Mouse (Mus musculus) heart, embryonic 14.5 days (tissue): Measurements from ENCODE around the gene Ptprb. TPM values are rescaled to one million over a fixed set of nuclear protein-coding genes. Genes with fewer than 3 reads are reported as not detected.

Experiments
- ATAC-seq: fragments of 200-750 bp; cut with Nextera tagmentation; 2 replicates; pipeline ENCODE4 v1.8.0; 2017; ENCODE audit warnings: low read depth, moderate TSS enrichment; ENCODE audit not compliant: insufficient number of reproducible peaks, insufficient read depth, low FRiP score
- H3K27ac ChIP-seq, 2 experiments: fragments of 200-500 bp in 1 of 2; fragments of 300-500 bp in 1 of 2; sonication (generic) in 1 of 2; replicated peaks in 1 of 2; 2 replicates each; pipeline ENCODE4 v1.5.1; 2012 to 2014; ENCODE audit warnings: low read depth in 2 of 2, low read length in 2 of 2, control low read depth in 1 of 2, mild to moderate bottlenecking in 1 of 2, mixed read lengths in 1 of 2; ENCODE audit not compliant: control insufficient read depth in 1 of 2, insufficient read depth in 1 of 2
- H3K27me3 ChIP-seq: fragments of 300-500 bp; sonication (generic); 2 replicates; pipeline ENCODE4 v1.6.1; 2014; ENCODE audit warnings: mild to moderate bottlenecking, low read length, control low read depth; ENCODE audit not compliant: control insufficient read depth, insufficient read depth
- H3K36me3 ChIP-seq: fragments of 300-500 bp; sonication (generic); 2 replicates; pipeline ENCODE4 v1.6.1; 2014; ENCODE audit warnings: mild to moderate bottlenecking, control low read depth, low read length, mixed read lengths; ENCODE audit not compliant: control insufficient read depth, insufficient read depth
- H3K4me1 ChIP-seq, 2 experiments: fragments of 200-500 bp in 1 of 2; fragments of 300-500 bp in 1 of 2; sonication (generic) in 1 of 2; 2 replicates each; pipeline ENCODE4 v1.6.1; 2012 to 2014; ENCODE audit warnings: low read length in 2 of 2, control low read depth in 1 of 2, mixed read lengths in 1 of 2; ENCODE audit not compliant: control insufficient read depth in 2 of 2, insufficient read depth in 2 of 2
- H3K4me2 ChIP-seq: fragments of 300-500 bp; sonication (generic); 2 replicates; pipeline ENCODE4 v1.6.1; 2014; ENCODE audit warnings: mild to moderate bottlenecking, low read length
- H3K4me3 ChIP-seq, 2 experiments: fragments of 200-500 bp in 1 of 2; fragments of 300-500 bp in 1 of 2; sonication (generic) in 1 of 2; 2 replicates each; pipeline ENCODE4 v1.5.1; 2012 to 2014; ENCODE audit warnings: low read length in 2 of 2, mild to moderate bottlenecking in 2 of 2, control low read depth in 1 of 2, low read depth in 1 of 2, moderate library complexity in 1 of 2; ENCODE audit not compliant: control insufficient read depth in 1 of 2, insufficient read depth in 1 of 2
- H3K9ac ChIP-seq: fragments of 300-500 bp; sonication (generic); 2 replicates; pipeline ENCODE4 v1.6.1; 2014; ENCODE audit warnings: mild to moderate bottlenecking, low read length
- H3K9me3 ChIP-seq: fragments of 300-500 bp; sonication (generic); 2 replicates; pipeline ENCODE4 v1.6.1; 2016; ENCODE audit warnings: low read length, control low read depth; ENCODE audit not compliant: control insufficient read depth
- WGBS: fragments of 180-500 bp; shearing (Covaris S2); extraction: QIAGEN DNeasy Blood & Tissue Kit; methylation state at CpG from one replicate; pipeline ENCODE4 v1.1.7; 2014; 5-methylcytosine and 5-hydroxymethylcytosine counted together
- polyA plus RNA-seq: library from polyadenylated mRNA; unstranded; fragments of >200 nt; fragmentation: Nextera tagmentation; extraction: Ambion mirVana; gene quantifications from 2 replicates; pipeline ENCODE4 v1.2.1, GENCODE M21; 2014

The Ptprb gene
- 8.3 and 9.7 TPM in 2 replicates for polyA plus RNA-seq

GRCm38 (mm10) chr10:116275280-116275679 lies at the start of gene Ptprb:
Gene Ptprb, plus strand, starts transcription at chr10:116275523.
- Histone ChIP-seq H3K36me3 (no peaks in the 10 kb centered on the region), H3K9me3 (no peaks in the 10 kb centered on the region), H3K4me2 (peak within 1 kb of the TSS; percentile 45), H3K27me3 (no peaks in the 10 kb centered on the region), H3K4me3 (peak within 1 kb of the TSS; percentile 31 to 38), H3K4me1 (peaks cover 0 to 8% of the 10 kb centered on the region in 2 experiments; a peak in 2 of 4 replicates), H3K27ac (peak within 1 kb of the TSS; percentile 64 to 74), H3K9ac (peak within 1 kb of the TSS; percentile 66)
- no peak for ATAC-seq
- WGBS, result 42% methylated on average over 7 of the region's 7 CpGs

- ATAC-seq, result no peak
- Histone ChIP-seq H3K4me2 (no peak overlapping the region), H3K4me1 (no peaks in the 10 kb centered on the region), H3K27ac (no peak overlapping the region), H3K9ac (no peak overlapping the region), H3K9me3 (no peaks in the 10 kb centered on the region), H3K4me3 (no peak overlapping the region), H3K27me3 (no peaks in the 10 kb centered on the region), H3K36me3 (no peaks in the 10 kb centered on the region)
- WGBS, result 68% methylated on average over 5 of the region's 5 CpGs
Observed at GRCm38 (mm10) chr10:116235299-116235698, 40.0 kb upstream of the Ptprb start.

- H3K27ac ChIP-seq, result no peak overlapping the region
- H3K4me1 ChIP-seq, result peaks cover 0 to 2% of the 10 kb centered on the region in 2 experiments; a peak in 1 of 4 replicates
- no peak overlapping the region for H3K4me3 ChIP-seq
- ATAC-seq, result no peak
- WGBS, result 76% methylated on average over 7 of the region's 7 CpGs
- no peak overlapping the region for H3K4me2 ChIP-seq
- no peaks in the 10 kb centered on the region for H3K36me3 ChIP-seq
- no peaks in the 10 kb centered on the region for H3K9me3 ChIP-seq
- no peaks in the 10 kb centered on the region for H3K27me3 ChIP-seq
- H3K9ac ChIP-seq, result no peak overlapping the region
Observed at GRCm38 (mm10) chr10:116242200-116242599, 33.1 kb upstream of the Ptprb start.

GRCm38 (mm10) chr10:116243373-116243772 lies 31.9 kb upstream of the Ptprb start:
- no peak for ATAC-seq
- H3K9me3 ChIP-seq, result no peaks in the 10 kb centered on the region
- no peak overlapping the region for H3K4me3 ChIP-seq
- no peaks in the 10 kb centered on the region for H3K27me3 ChIP-seq
- no peak overlapping the region for H3K4me2 ChIP-seq
- H3K27ac ChIP-seq, result no peak overlapping the region
- no peak overlapping the region for H3K9ac ChIP-seq
- 29% methylated on average over 7 of the region's 7 CpGs for WGBS
- H3K4me1 ChIP-seq, result peaks cover 0 to 2% of the 10 kb centered on the region in 2 experiments; a peak in 1 of 4 replicates
- H3K36me3 ChIP-seq, result no peaks in the 10 kb centered on the region

- Histone ChIP-seq H3K4me1 (peaks cover 0 to 2% of the 10 kb centered on the region in 2 experiments; a peak in 1 of 4 replicates), H3K36me3 (no peaks in the 10 kb centered on the region), H3K4me3 (no peak overlapping the region), H3K9me3 (no peaks in the 10 kb centered on the region), H3K4me2 (no peak overlapping the region), H3K27ac (no peak overlapping the region), H3K9ac (no peak overlapping the region), H3K27me3 (no peaks in the 10 kb centered on the region)
- WGBS, result 26% methylated on average over 2 of the region's 2 CpGs
- ATAC-seq, result no peak
Observed at GRCm38 (mm10) chr10:116245632-116246031, 29.7 kb upstream of the Ptprb start.

GRCm38 (mm10) chr10:116252668-116253067 lies 22.7 kb upstream of the Ptprb start:
- ATAC-seq, result no peak
- Histone ChIP-seq H3K4me1 (peaks cover 5 to 9% of the 10 kb centered on the region in 2 experiments; a peak in 3 of 4 replicates), H3K4me2 (no peak overlapping the region), H3K36me3 (no peaks in the 10 kb centered on the region), H3K9ac (no peak overlapping the region), H3K4me3 (no peak overlapping the region), H3K27me3 (no peaks in the 10 kb centered on the region), H3K27ac (no peak overlapping the region), H3K9me3 (no peaks in the 10 kb centered on the region)
- WGBS, result 67% methylated on average over 7 of the region's 7 CpGs

GRCm38 (mm10) chr10:116253972-116254371 lies 21.4 kb upstream of the Ptprb start:
- Histone ChIP-seq H3K4me2 (no peak overlapping the region), H3K9me3 (no peaks in the 10 kb centered on the region), H3K27ac (peak overlapping the region; percentile 17 to 34; a peak in 1 of 4 replicates), H3K27me3 (no peaks in the 10 kb centered on the region), H3K36me3 (no peaks in the 10 kb centered on the region), H3K9ac (no peak overlapping the region), H3K4me1 (peaks cover 5 to 9% of the 10 kb centered on the region in 2 experiments; a peak in 3 of 4 replicates), H3K4me3 (no peak overlapping the region)
- peak; percentile 73 for ATAC-seq
- WGBS, result 8% methylated on average over 6 of the region's 6 CpGs

GRCm38 (mm10) chr10:116259298-116259697 lies 16.0 kb upstream of the Ptprb start:
- no peak overlapping the region for H3K4me3 ChIP-seq
- H3K4me1 ChIP-seq, result peaks cover 16 to 22% of the 10 kb centered on the region in 2 experiments
- no peak overlapping the region for H3K4me2 ChIP-seq
- no peaks in the 10 kb centered on the region for H3K27me3 ChIP-seq
- H3K9ac ChIP-seq, result no peak overlapping the region
- no peaks in the 10 kb centered on the region for H3K9me3 ChIP-seq
- ATAC-seq, result no peak
- H3K27ac ChIP-seq, result no peak overlapping the region
- WGBS, result 67% methylated on average over 4 of the region's 4 CpGs
- H3K36me3 ChIP-seq, result no peaks in the 10 kb centered on the region
